Mouse (Mus musculus) retina, postnatal 1 day (tissue): Measurements from ENCODE around the gene Tomm20.
"Not testable (repeated sequence)": the region's sequence is repeated elsewhere in the genome, so short reads cannot be mapped to it uniquely, and the experiment has no call there.

ENCODE experiments used
- DNase-seq: peaks from one replicate; pipeline ENCODE4 v3.0.0-alpha.2; 2012

The Tomm20 gene

GRCm38 (mm10) chr8:126945730-126946163 lies at the start of gene Tomm20:
Gene Tomm20 (minus strand): TSS chr8:126945844.
- peak; percentile 98 for DNase-seq

GRCm38 (mm10) chr8:126994506-126994905 lies 48.9 kb upstream of the Tomm20 start:
- no peak for DNase-seq

- no peak for DNase-seq
Measured at GRCm38 (mm10) chr8:126989363-126990153, 43.9 kb upstream of the Tomm20 start.

- no peak for DNase-seq
Measured at GRCm38 (mm10) chr8:126988346-126989006, 42.8 kb upstream of the Tomm20 start.

- peak; percentile 89 for DNase-seq
Measured at GRCm38 (mm10) chr8:126986495-126986894, 40.9 kb upstream of the Tomm20 start.

DNA sequence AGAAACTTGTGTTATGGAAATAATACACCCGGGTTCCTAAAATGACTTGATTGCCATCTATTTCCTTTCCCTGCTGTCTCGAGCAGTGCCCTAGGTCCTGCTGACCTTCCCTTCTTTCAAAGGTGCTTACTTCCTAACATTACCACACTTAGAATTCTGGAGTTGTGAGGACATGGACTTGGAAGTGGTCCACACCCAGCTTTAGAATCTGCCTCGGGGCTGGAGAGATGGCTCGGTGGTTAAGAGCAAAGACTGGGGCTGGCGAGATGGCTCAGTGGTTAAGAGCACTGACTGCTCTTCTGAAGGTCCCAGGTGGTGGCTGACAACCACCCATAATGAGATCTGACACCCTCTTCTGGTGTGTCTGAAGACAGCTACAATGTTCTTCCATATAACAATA lies 34.4 kb upstream of the Tomm20 start:
- DNase-seq: no peak

DNA sequence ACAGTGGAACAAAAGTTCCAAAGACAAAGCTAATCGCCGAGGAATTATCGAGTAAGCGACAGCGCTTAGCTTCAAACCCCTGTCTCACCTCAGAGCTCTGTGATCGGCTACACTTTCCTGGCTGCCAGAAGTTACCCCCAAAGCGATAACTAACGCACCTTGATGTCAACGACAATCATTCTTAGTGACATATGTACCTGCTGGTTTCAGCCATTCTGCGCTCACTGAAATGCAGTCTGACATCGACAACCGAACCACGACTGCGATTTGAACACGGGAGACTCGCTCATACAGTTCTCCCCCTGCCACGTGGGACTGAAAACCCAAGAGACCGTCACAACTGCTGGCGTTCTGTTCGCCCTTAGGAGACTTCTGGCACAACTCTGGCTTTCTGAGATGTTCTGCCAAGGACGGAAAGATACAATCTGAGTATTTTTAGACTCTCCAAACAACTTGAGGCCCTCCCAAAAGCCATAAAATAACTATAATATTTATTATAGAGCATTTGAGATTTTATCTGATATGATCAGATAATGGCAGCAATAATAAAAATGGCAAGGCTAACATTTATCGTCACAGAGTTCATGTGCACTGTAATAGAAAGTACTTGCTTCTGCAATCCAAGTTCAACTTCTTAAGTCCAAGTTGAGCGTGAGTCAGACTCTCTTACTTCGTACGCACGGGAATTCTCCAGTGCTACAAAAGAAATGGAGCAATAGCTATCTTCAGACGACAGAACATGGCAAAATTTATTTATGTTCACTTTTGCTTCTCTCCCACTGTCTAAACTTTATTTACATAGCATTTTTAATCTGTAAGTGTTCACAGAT lies 33.7 kb upstream of the Tomm20 start:
- DNase-seq: no peak

GRCm38 (mm10) chr8:126978535-126978934 lies 32.9 kb upstream of the Tomm20 start:
- not testable (repeated sequence) for DNase-seq

DNA sequence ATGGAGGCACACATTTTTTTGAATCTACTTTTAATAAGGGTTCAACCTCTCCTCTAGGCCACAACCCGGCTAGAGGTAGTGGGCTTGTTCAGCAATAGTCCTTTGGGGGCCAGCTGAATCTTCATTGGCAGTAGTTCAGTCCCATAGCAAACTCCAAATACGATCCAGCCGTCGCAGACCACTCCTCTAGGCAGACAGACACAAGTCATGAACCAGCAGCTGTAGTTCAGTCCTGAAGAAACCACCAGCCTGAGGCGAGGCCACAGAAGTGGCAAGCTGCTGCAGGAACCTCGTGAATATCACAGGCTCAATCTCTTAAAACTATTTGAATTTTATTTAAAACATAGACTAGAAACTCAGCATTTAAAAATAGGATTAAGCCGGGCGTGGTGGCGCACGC lies 32.4 kb upstream of the Tomm20 start:
- no peak for DNase-seq

GRCm38 (mm10) chr8:126976608-126977348 lies 31.1 kb upstream of the Tomm20 start:
- no peak for DNase-seq

GRCm38 (mm10) chr8:126975706-126976105 lies 30.1 kb upstream of the Tomm20 start:
- peak; percentile 78 for DNase-seq

- no peak for DNase-seq
Measured at GRCm38 (mm10) chr8:126974511-126974910, 28.9 kb upstream of the Tomm20 start.

DNA sequence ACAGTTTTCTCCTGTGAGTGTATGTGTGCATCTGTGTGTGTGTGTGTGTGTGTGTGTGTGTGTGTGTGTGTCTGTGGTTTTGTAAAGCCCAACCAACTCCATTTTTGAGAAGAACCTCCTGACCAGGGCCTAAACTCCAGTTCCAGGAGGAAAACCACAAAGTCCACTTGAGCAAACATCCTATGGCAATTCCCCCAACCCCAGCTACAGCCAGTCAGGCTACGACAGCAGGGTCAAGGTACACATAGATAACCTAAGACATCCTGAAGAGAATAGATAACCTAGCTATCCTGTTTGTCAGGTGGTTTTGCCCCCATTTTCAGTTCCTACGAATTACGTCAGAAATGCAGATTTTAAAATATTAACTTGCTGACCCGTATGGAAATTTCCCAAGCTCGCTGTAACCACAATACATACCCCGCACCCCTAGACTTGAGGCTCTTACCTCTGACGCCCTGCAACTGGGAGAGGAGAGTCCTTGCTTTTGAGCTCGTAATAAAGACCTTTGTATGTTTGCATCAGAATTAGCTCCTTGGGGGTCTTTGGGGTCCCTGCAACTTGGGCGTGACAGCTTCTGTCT lies 28.1 kb upstream of the Tomm20 start:
- no peak for DNase-seq

- DNase-seq: no peak
Measured at GRCm38 (mm10) chr8:126972649-126973048, 27.0 kb upstream of the Tomm20 start.

- no peak for DNase-seq
Measured at GRCm38 (mm10) chr8:126972102-126972501, 26.5 kb upstream of the Tomm20 start.

DNA sequence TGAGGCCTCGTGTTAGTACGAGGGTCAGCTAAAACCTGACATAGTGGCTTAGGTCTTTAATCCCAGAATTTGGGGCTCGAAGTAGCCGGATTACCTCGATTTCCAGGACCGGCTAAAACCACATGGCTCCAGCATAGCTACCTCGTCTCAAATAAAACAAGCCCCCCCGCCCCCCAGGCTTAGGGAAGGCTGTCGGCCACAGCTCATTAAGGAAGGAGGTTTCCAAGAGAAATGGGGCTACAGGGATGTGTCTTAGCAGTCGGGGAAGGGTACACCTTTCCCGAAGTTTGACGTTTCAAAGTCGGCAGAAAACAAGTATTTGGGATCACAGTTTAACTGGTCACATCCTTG lies 25.6 kb upstream of the Tomm20 start:
- DNase-seq: no peak

- peak; percentile 97 for DNase-seq
Measured at GRCm38 (mm10) chr8:126970579-126971313, 25.1 kb upstream of the Tomm20 start, which contains the start of gene Rbm34. Gene Rbm34 (minus strand): TSS chr8:126971071.

GRCm38 (mm10) chr8:126969546-126969945 lies 23.9 kb upstream of the Tomm20 start:
- no peak for DNase-seq

GRCm38 (mm10) chr8:126968107-126968506 lies 22.5 kb upstream of the Tomm20 start:
- no peak for DNase-seq

- no peak for DNase-seq
Measured at GRCm38 (mm10) chr8:126965246-126965645, 19.6 kb upstream of the Tomm20 start.

DNA sequence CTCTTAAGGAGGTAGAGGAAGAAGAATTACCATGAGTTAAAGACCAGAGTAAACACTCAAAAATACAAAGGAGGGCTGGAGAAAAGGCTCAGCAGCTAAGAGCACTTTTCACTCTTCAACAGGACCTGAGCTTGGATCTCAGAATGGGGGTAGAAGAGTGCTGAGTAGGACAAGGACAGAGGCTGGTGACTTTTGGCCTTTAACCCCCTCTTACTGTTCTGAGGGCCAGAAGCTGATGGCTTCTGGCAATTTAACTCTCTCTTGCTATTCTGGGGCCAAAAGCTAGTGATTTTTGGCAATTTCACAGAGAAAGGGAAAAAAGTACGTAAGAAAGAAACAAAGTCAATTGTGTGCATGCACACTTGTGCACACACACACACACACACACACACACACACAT lies 17.2 kb upstream of the Tomm20 start:
- no peak for DNase-seq

- DNase-seq: no peak
Measured at GRCm38 (mm10) chr8:126961516-126961915, 15.9 kb upstream of the Tomm20 start.
